Mouse (Mus musculus): ENCODE results near the gene Zic5.

DNA sequence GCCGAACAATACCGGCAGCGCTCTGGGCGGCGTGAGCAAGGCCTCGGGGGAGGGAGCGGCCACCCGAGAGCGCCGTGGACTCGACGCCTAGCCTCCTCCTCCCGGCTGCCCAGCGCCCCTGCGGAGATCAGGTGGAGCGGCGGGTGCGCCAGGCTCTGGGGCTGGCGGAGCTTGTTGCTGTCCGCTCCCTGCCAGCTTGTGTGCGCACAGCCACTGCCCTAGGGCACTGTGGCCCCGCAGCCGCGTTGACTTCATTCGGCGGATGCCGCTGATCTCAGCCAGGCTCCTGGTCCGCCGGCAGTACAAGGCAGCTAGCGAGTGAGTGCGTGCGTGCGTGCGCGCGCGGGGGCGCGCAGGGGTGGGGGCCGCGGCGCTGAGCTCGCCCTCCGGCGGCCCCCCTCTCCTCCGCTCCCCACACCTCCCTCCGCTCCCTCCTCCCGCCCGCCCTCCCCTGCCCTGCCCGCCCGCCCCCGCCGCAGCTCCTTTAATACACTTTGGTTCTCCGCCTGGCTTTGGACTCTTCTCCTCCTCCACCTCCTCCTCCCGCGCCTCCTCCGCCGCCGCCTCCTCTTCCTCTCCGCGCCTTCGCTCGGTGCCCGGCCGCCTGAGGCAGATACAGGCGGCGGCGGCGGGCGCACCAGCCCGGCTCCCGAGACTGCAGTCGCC is 9.5 kb upstream of the Zic5 start, which contains the start of gene Zic2:
- TF ChIP-seq CTCF (conservative IDR thresholded peaks at IDR 0.05; ENCODE audit: insufficient read depth, insufficient read length, low read depth, low read length) (no peak), POLR2A (IDR thresholded peaks at IDR 0.05; ENCODE audit: low read depth, low read length) (no peak)

All from kidney, adult 2 months (tissue).